Mouse (Mus musculus): ENCODE results near the gene Cab39.
A peak's percentile ranks its signal among the peaks of the same experiment; 100 is the strongest.
"Not testable (repeated sequence)": the region's sequence is repeated elsewhere in the genome, so short reads cannot be mapped to it uniquely, and the experiment has no call there.

The Cab39 gene

GRCm38 (mm10) chr1:85790565-85790964, 2.7 kb upstream of the Cab39 start:
- DNase-seq (ENCODE audit: low spot score in 2 of 2), result no peak

GRCm38 (mm10) chr1:85791476-85791875, 1.8 kb upstream of the Cab39 start:
- DNase-seq (ENCODE audit: low spot score in 2 of 2), result no peak

GRCm38 (mm10) chr1:85794106-85794771, 998 bp downstream of the Cab39 start:
- DNase-seq (ENCODE audit: low spot score in 2 of 2), result peak in 1 of 2 experiments; percentile 20

- DNase-seq (ENCODE audit: low spot score in 2 of 2), result no peak
Observed at GRCm38 (mm10) chr1:85795196-85795595, 2.0 kb downstream of the Cab39 start.

GRCm38 (mm10) chr1:85799776-85800175, 6.5 kb downstream of the Cab39 start:
- DNase-seq (ENCODE audit: low spot score in 2 of 2), result no peak

- no peak for DNase-seq (ENCODE audit: low spot score in 2 of 2)
Observed at GRCm38 (mm10) chr1:85802517-85802916, 9.3 kb downstream of the Cab39 start.

- DNase-seq (ENCODE audit: low spot score in 2 of 2), result no peak
Observed at GRCm38 (mm10) chr1:85804551-85804950, 11.3 kb downstream of the Cab39 start.

- DNase-seq (ENCODE audit: low spot score in 2 of 2), result no peak
Observed at GRCm38 (mm10) chr1:85809256-85809655, 16.0 kb downstream of the Cab39 start.

GRCm38 (mm10) chr1:85810343-85810742, 17.1 kb downstream of the Cab39 start:
- no peak for DNase-seq (ENCODE audit: low spot score in 2 of 2)

GRCm38 (mm10) chr1:85810787-85811186, 17.5 kb downstream of the Cab39 start:
- DNase-seq (ENCODE audit: low spot score in 2 of 2), result no peak

- not testable (repeated sequence) for DNase-seq (ENCODE audit: low spot score in 2 of 2)
Observed at GRCm38 (mm10) chr1:85814213-85814612, 21.0 kb downstream of the Cab39 start.

GRCm38 (mm10) chr1:85818121-85818520, 24.9 kb downstream of the Cab39 start:
- DNase-seq (ENCODE audit: low spot score in 2 of 2), result no peak

- DNase-seq (ENCODE audit: low spot score in 2 of 2), result no peak
Observed at GRCm38 (mm10) chr1:85819695-85820094, 26.5 kb downstream of the Cab39 start.

- no peak for DNase-seq (ENCODE audit: low spot score in 2 of 2)
Observed at GRCm38 (mm10) chr1:85822239-85822638, 29.0 kb downstream of the Cab39 start.

- DNase-seq (ENCODE audit: low spot score in 2 of 2), result no peak
Observed at GRCm38 (mm10) chr1:85824905-85825304, 31.7 kb downstream of the Cab39 start.

- no peak for DNase-seq (ENCODE audit: low spot score in 2 of 2)
Observed at GRCm38 (mm10) chr1:85827166-85827565, 33.9 kb downstream of the Cab39 start.

GRCm38 (mm10) chr1:85829016-85829415, 35.8 kb downstream of the Cab39 start:
- no peak for DNase-seq (ENCODE audit: low spot score in 2 of 2)

GRCm38 (mm10) chr1:85838056-85838455, 44.8 kb downstream of the Cab39 start:
- no peak for DNase-seq (ENCODE audit: low spot score in 2 of 2)

- DNase-seq (ENCODE audit: low spot score in 2 of 2), result no peak
Observed at GRCm38 (mm10) chr1:85839356-85839755, 46.1 kb downstream of the Cab39 start.

GRCm38 (mm10) chr1:85839790-85840189, 46.5 kb downstream of the Cab39 start:
- no peak for DNase-seq (ENCODE audit: low spot score in 2 of 2)

GRCm38 (mm10) chr1:85840421-85840820, 47.2 kb downstream of the Cab39 start:
- no peak for DNase-seq (ENCODE audit: low spot score in 2 of 2)

GRCm38 (mm10) chr1:85842251-85842650, 49.0 kb downstream of the Cab39 start:
- no peak for DNase-seq (ENCODE audit: low spot score in 2 of 2)

GRCm38 (mm10) chr1:85843291-85843863, 50.1 kb downstream of the Cab39 start:
- no peak for DNase-seq (ENCODE audit: low spot score in 2 of 2)

- DNase-seq (ENCODE audit: low spot score in 2 of 2), result no peak
Observed at GRCm38 (mm10) chr1:85844981-85845380, 51.7 kb downstream of the Cab39 start.

All from frontal cortex, postnatal 25 days (tissue).